Mouse (Mus musculus): ENCODE data around the gene Gm38393. TPM values are rescaled to one million over a fixed set of nuclear protein-coding genes. Genes with fewer than 3 reads are reported as not detected.
A peak's percentile ranks its signal among the peaks of the same experiment; 100 is the strongest.

Gene Gm38393
- 0.06 and 1.2 TPM in 2 replicates for polyA plus RNA-seq (2012; rRNA removed)

GRCm38 (mm10) chr7:60004606-60005330, at the start of gene Gm38393, which contains the start of gene Snurf:
TSS of gene Gm38393 (minus strand) at chr7:60005064.
TSS of gene Snurf (minus strand) at chr7:60005049.
- H3K36me3 ChIP-seq (ENCODE audit: control insufficient read depth, insufficient read depth, low read length) = no peaks in the 10 kb centered on the region
- peak in 1 of 2 experiments; percentile 4 for DNase-seq (ENCODE audit: low read depth in 1 of 2, low spot score in 2 of 2)
- no peaks in the 10 kb centered on the region for H3K27me3 ChIP-seq (ENCODE audit: control insufficient read depth, insufficient read depth, low read length)
- TF ChIP-seq POLR2A (IDR thresholded peaks at IDR 0.05; ENCODE audit: low read depth, low read length) = no peak
- TF ChIP-seq CTCF (IDR thresholded peaks at IDR 0.05; ENCODE audit: extremely low read depth, insufficient read depth, insufficient read length, insufficient replicate concordance) = no peak
- 54% methylated on average over 30 of the region's 30 CpGs for WGBS
- H3K27ac ChIP-seq (ENCODE audit: insufficient read depth, low read length) = no peak within 1 kb of the TSS
- peak within 1 kb of the TSS; percentile 30 for H3K4me3 ChIP-seq (ENCODE audit: extremely low read depth, insufficient read depth, insufficient read length)
- H3K4me1 ChIP-seq (ENCODE audit: control insufficient read depth, insufficient read depth, insufficient read length) = no peaks in the 10 kb centered on the region

GRCm38 (mm10) chr7:60047481-60048201, 42.8 kb upstream of the Gm38393 start:
- 77% methylated on average over 6 of the region's 6 CpGs for WGBS
- TF ChIP-seq CTCF (IDR thresholded peaks at IDR 0.05; ENCODE audit: extremely low read depth, insufficient read depth, insufficient read length, insufficient replicate concordance) (no peak), POLR2A (IDR thresholded peaks at IDR 0.05; ENCODE audit: low read depth, low read length) (no peak)
- DNase-seq (ENCODE audit: low read depth in 1 of 2, low spot score in 2 of 2) = no peak
- Histone ChIP-seq H3K27ac (ENCODE audit: insufficient read depth, low read length) (no peak overlapping the region), H3K4me3 (ENCODE audit: extremely low read depth, insufficient read depth, insufficient read length) (no peak overlapping the region), H3K36me3 (ENCODE audit: control insufficient read depth, insufficient read depth, low read length) (no peaks in the 10 kb centered on the region), H3K4me1 (ENCODE audit: control insufficient read depth, insufficient read depth, insufficient read length) (no peaks in the 10 kb centered on the region), H3K27me3 (ENCODE audit: control insufficient read depth, insufficient read depth, low read length) (no peaks in the 10 kb centered on the region)

GRCm38 (mm10) chr7:60013186-60013585, 8.3 kb upstream of the Gm38393 start:
- Histone ChIP-seq H3K4me1 (ENCODE audit: control insufficient read depth, insufficient read depth, insufficient read length) (no peaks in the 10 kb centered on the region), H3K27me3 (ENCODE audit: control insufficient read depth, insufficient read depth, low read length) (no peaks in the 10 kb centered on the region), H3K36me3 (ENCODE audit: control insufficient read depth, insufficient read depth, low read length) (no peaks in the 10 kb centered on the region), H3K4me3 (ENCODE audit: extremely low read depth, insufficient read depth, insufficient read length) (no peak overlapping the region), H3K27ac (ENCODE audit: insufficient read depth, low read length) (no peak overlapping the region)
- TF ChIP-seq CTCF (IDR thresholded peaks at IDR 0.05; ENCODE audit: extremely low read depth, insufficient read depth, insufficient read length, insufficient replicate concordance) = no peak
- no peak for TF ChIP-seq POLR2A (IDR thresholded peaks at IDR 0.05; ENCODE audit: low read depth, low read length)
- no peak for DNase-seq (ENCODE audit: low read depth in 1 of 2, low spot score in 2 of 2)
- WGBS = 64% methylated on average over 3 of the region's 3 CpGs

GRCm38 (mm10) chr7:60007727-60008360, 3.0 kb upstream of the Gm38393 start:
- WGBS = 49% methylated on average over 3 of the region's 3 CpGs
- Histone ChIP-seq H3K27ac (ENCODE audit: insufficient read depth, low read length) (no peak overlapping the region), H3K27me3 (ENCODE audit: control insufficient read depth, insufficient read depth, low read length) (no peaks in the 10 kb centered on the region), H3K4me3 (ENCODE audit: extremely low read depth, insufficient read depth, insufficient read length) (no peak overlapping the region), H3K36me3 (ENCODE audit: control insufficient read depth, insufficient read depth, low read length) (no peaks in the 10 kb centered on the region), H3K4me1 (ENCODE audit: control insufficient read depth, insufficient read depth, insufficient read length) (no peaks in the 10 kb centered on the region)
- DNase-seq (ENCODE audit: low read depth in 1 of 2, low spot score in 2 of 2) = no peak
- TF ChIP-seq CTCF (IDR thresholded peaks at IDR 0.05; ENCODE audit: extremely low read depth, insufficient read depth, insufficient read length, insufficient replicate concordance) (no peak), POLR2A (IDR thresholded peaks at IDR 0.05; ENCODE audit: low read depth, low read length) (no peak)

GRCm38 (mm10) chr7:60006262-60006661, 1.4 kb upstream of the Gm38393 start:
- no peaks in the 10 kb centered on the region for H3K4me1 ChIP-seq (ENCODE audit: control insufficient read depth, insufficient read depth, insufficient read length)
- 61% methylated on average over 2 of the region's 2 CpGs for WGBS

GRCm38 (mm10) chr7:60003921-60004605, 801 bp downstream of the Gm38393 start:
- H3K4me1 ChIP-seq (ENCODE audit: control insufficient read depth, insufficient read depth, insufficient read length) = no peaks in the 10 kb centered on the region
- no peak for DNase-seq (ENCODE audit: low read depth in 1 of 2, low spot score in 2 of 2)
- H3K27ac ChIP-seq (ENCODE audit: insufficient read depth, low read length) = no peak overlapping the region
- 54% methylated on average over 22 of the region's 22 CpGs for WGBS
- H3K36me3 ChIP-seq (ENCODE audit: control insufficient read depth, insufficient read depth, low read length) = no peaks in the 10 kb centered on the region
- H3K4me3 ChIP-seq (ENCODE audit: extremely low read depth, insufficient read depth, insufficient read length) = peak overlapping the region; percentile 30
- H3K27me3 ChIP-seq (ENCODE audit: control insufficient read depth, insufficient read depth, low read length) = no peaks in the 10 kb centered on the region
- TF ChIP-seq CTCF (IDR thresholded peaks at IDR 0.05; ENCODE audit: extremely low read depth, insufficient read depth, insufficient read length, insufficient replicate concordance) (no peak), POLR2A (IDR thresholded peaks at IDR 0.05; ENCODE audit: low read depth, low read length) (no peak)

More at GRCm38 (mm10) chr7:60006262-60006661, 1.4 kb upstream of the Gm38393 start:
- no peak overlapping the region for H3K27ac ChIP-seq (ENCODE audit: insufficient read depth, low read length)
- no peak for DNase-seq (ENCODE audit: low read depth in 1 of 2, low spot score in 2 of 2)
- no peak overlapping the region for H3K4me3 ChIP-seq (ENCODE audit: extremely low read depth, insufficient read depth, insufficient read length)
- no peaks in the 10 kb centered on the region for H3K36me3 ChIP-seq (ENCODE audit: control insufficient read depth, insufficient read depth, low read length)
- no peak for TF ChIP-seq CTCF (IDR thresholded peaks at IDR 0.05; ENCODE audit: extremely low read depth, insufficient read depth, insufficient read length, insufficient replicate concordance)
- TF ChIP-seq POLR2A (IDR thresholded peaks at IDR 0.05; ENCODE audit: low read depth, low read length) = no peak
- no peaks in the 10 kb centered on the region for H3K27me3 ChIP-seq (ENCODE audit: control insufficient read depth, insufficient read depth, low read length)
